Mouse (Mus musculus) 3T3-L1 (cell line): Measurements from ENCODE around the gene Trak1.
"Not testable (repeated sequence)": the region's sequence is repeated elsewhere in the genome, so short reads cannot be mapped to it uniquely, and the experiment has no call there.

Source experiments
- DNase-seq: peaks from one replicate; pipeline ENCODE4 v3.0.0-alpha.2; 2015; ENCODE audit warnings: low read depth, low spot score

Trak1 gene

DNA sequence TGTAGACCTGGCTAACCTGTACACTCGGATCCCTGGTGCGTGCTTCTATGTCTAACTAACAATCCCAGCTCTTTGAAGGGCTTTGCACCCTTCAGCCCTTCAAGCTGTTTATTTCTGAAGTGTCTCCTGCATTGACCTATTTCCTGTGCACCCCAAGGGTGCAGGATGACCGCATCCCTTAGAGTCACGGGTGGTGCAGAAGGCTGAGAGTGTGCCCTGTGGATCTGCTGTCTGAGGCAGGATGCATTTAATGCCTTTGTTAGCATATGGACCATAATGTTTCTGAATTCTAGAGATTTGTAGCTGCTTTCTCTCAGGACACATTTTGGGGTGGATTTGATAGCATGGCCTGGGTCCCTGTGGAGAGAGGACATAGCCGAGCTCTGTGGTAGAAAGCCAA is 129.6 kb downstream of the Trak1 start:
- no peak for DNase-seq

GRCm38 (mm10) chr9:121429592-121429991 is 132.3 kb downstream of the Trak1 start:
- DNase-seq, result no peak

GRCm38 (mm10) chr9:121430379-121430778 is 133.1 kb downstream of the Trak1 start:
- DNase-seq, result no peak

- no peak for DNase-seq
Measured at GRCm38 (mm10) chr9:121433745-121434528, 136.6 kb downstream of the Trak1 start.

GRCm38 (mm10) chr9:121435332-121435956 is 138.1 kb downstream of the Trak1 start:
- peak; percentile 55 for DNase-seq

- DNase-seq, result no peak
Measured at GRCm38 (mm10) chr9:121436501-121436900, 139.2 kb downstream of the Trak1 start.

DNA sequence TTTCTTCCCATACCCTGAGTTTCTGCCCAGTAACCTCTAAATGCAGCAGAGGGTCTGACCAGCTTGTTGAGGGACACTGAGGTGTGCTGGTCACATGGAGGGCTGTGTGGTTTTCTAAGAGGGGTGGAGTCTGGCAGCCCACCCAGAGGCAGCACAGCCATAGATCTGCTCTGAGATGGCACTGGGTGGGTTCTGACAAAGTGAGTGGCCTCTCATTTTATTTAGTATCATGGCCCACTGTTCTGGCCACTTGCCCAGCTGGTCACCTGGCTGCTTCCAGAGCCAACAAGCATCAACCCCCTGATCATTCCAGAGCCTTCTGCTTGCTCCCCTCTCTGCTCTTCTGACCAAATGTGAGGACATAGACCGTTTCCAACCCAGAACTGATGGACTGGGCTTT is 144.8 kb downstream of the Trak1 start:
- no peak for DNase-seq

- no peak for DNase-seq
Measured at GRCm38 (mm10) chr9:121443696-121444366, 146.5 kb downstream of the Trak1 start.

DNA sequence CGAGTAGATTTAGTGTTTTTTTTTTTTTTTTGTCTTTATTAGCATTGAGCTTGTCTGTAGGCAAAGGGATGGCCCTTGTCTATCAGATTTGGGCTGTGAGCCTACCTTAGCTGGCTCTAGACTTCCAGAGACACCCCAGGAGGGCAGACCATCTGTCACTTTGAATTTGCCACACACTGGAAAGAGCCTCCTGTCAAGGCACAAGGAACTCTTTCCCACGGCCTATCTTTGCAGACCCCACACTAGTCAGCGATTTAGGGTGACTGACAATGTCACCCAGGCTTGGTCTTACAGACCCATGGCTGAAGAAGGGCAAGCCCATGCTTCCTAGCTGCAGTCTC is 147.0 kb downstream of the Trak1 start:
- DNase-seq, result no peak

GRCm38 (mm10) chr9:121445364-121445763 is 148.1 kb downstream of the Trak1 start:
- peak; percentile 45 for DNase-seq

DNA sequence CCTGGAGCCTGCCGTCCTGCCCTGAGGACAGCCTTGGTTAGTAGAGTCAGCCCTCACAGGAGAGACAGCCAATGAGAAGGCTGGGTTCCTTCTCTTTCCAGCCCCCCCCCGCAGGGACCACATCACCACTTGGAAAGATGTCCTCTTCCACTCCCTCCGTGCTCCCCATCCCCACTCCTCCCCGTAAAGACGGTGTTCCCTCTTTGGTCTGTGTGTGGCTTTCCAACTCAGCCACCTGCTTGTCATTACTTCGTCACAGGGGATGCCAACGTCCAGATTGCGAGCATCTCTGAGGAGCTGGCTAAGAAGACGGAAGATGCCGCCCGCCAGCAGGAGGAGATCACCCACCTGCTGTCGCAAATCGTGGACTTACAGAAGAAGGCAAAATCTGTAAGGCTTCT is 149.1 kb downstream of the Trak1 start:
- no peak for DNase-seq

DNA sequence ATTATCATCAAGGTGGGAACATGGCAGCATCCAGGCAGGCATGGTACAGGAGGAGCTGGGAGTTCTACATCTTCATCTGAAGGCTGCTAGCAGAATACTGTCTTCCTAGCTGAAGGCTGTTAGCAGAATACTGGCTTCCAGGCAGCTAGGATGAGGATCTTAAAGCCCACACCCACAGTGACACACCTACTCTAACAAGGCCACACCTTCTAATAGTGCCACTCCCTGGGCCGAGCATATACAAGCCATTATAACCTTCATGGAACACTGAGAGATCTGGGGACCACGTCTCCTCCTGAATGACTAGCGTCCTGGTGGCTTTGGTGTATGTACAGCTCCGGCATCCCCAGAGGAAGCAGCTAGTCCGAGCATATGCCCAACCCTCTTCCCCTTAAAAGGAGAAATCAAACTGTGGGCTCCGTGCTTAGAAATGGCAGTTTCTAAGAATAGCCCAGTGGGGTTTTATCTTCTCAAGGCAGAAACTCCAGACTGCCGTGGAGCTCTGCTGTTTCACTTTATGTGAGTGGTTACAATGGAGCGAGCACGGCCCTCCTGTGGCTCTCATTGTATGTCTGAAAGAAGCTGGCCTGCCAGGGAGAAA is 155.1 kb downstream of the Trak1 start:
- DNase-seq, result not testable (repeated sequence)

GRCm38 (mm10) chr9:121454891-121455290 is 157.6 kb downstream of the Trak1 start:
- DNase-seq, result no peak

GRCm38 (mm10) chr9:121456739-121457515 is 159.6 kb downstream of the Trak1 start:
- DNase-seq, result no peak

GRCm38 (mm10) chr9:121458466-121458865 is 161.2 kb downstream of the Trak1 start:
- peak; percentile 52 for DNase-seq

DNA sequence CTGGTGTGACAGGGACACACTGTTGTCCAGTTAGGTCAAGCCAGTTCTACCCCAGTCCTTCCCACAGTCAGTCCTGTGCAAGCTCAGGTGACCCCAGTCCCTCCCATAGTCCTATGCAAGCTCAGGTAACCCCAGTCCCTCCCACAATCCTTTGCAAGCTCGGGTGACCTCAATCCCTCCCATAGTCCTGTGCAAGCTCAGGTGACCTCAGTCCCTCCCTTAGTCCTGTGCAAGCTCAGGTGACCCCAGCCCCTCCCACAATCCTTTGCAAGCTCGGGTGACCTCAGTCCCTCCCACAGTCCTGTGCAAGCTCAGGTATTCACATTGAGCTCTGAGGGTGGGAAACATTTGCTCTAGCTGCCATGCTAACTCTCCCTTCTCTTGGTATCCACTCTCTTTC is 162.6 kb downstream of the Trak1 start:
- no peak for DNase-seq

DNA sequence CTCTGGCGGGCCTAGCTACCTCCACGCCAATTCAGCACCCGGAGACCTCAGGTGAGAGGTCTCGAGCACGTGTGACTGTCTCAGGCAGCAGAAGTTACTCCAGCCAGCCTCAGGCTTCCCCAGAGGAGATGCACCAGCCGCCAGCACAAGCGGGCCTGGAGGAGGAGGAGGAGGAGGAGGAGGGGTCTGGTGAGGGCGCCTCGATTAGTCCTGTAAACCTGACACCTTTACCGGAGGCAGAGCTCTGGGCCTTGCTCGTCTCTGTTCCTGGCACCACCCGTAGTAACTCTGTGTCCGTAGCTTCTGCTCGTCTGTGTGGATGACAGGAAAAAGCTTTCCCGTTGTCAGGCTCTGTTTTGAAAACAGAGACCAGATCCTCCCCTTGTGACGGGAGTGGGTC is 163.2 kb downstream of the Trak1 start:
- no peak for DNase-seq

DNA sequence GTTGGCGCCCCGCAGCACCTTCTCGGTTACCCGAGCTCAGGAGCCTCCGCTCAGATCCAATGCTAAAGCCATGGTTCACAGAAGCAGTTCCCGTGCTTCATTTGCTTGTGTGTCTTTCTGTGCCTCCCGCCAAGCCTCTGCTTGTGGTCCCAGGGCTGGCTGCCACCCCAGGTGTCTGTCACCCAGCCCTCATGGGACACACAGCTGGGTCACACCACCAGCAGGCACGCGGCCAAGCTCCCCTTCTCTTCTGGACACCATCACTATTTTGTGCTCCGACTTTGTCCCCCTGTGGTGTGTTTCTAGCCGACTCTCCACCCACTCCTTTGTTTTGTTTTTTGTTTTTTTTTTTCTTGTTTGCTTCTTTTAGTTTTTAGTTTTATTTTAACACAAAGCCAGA is 170.2 kb downstream of the Trak1 start:
- no peak for DNase-seq

GRCm38 (mm10) chr9:121469711-121470110 is 172.4 kb downstream of the Trak1 start:
- no peak for DNase-seq

GRCm38 (mm10) chr9:121474771-121475170 is 177.5 kb downstream of the Trak1 start:
- DNase-seq, result peak; percentile 25
